In genomic region chr14:8330390-8330789, GRCm38 (mm10) we compare ENCODE assay signal across 34 mouse cellular contexts. TPM values are rescaled to one million over a fixed set of nuclear protein-coding genes. Genes with fewer than 3 reads are reported as not detected.
A peak's percentile ranks its signal among the peaks of the same experiment; 100 is the strongest.
DNase-seq lines count a peak whose midpoint lies in the region; ATAC-seq and TF ChIP-seq lines count a peak whose summit lies in the region.
"Had no signal": no experiment of that assay in that cellular context is flagged by ENCODE, and none has a peak within 500 bp of the region (broad histone marks: within the 10 kb centered on the region; RNA-seq: fewer than 3 reads in every experiment).

No protein-coding gene starts in this region.

- WGBS in forebrain, embryonic 13.5 days = 56% methylated on average over 6 of the region's 6 CpGs
- WGBS in forebrain, embryonic 16.5 days = 40% methylated on average over 6 of the region's 6 CpGs
- 18% methylated on average over 6 of the region's 6 CpGs for WGBS in kidney, adult 2 months
- 44% methylated on average over 6 of the region's 6 CpGs for WGBS in kidney, embryonic 14.5 days
- 47% methylated on average over 6 of the region's 6 CpGs for WGBS in kidney, embryonic 15.5 days
- WGBS in hindbrain, embryonic 14.5 days = 68% methylated on average over 6 of the region's 6 CpGs

- no peak overlapping the region for H3K4me3 ChIP-seq in forebrain, embryonic 13.5 days
- no peak overlapping the region for H3K4me3 ChIP-seq in forebrain, embryonic 16.5 days (replicated peaks; ENCODE audit: low read length)
- H3K4me3 ChIP-seq in kidney, adult 2 months (ENCODE audit: insufficient read depth, low read depth, low read length) = no peak overlapping the region
- no peak overlapping the region for H3K4me3 ChIP-seq in kidney, embryonic 14.5 days (ENCODE audit: low read length)
- no peak overlapping the region for H3K4me3 ChIP-seq in kidney, embryonic 15.5 days (replicated peaks)
- H3K4me3 ChIP-seq in hindbrain, embryonic 14.5 days (replicated peaks; ENCODE audit: low read length) = no peak overlapping the region
- H3K4me3 ChIP-seq: embryonic facial prominence, embryonic 15.5 days; forebrain, embryonic 12.5 days; gastrocnemius, adult 2 months; heart, adult 2 months; heart, embryonic 12.5 days; hindbrain, embryonic 10.5 days; limb, embryonic 10.5 days; limb, embryonic 15.5 days; liver, embryonic 13.5 days; midbrain, embryonic 12.5 days; myocyte; neural tube, embryonic 12.5 days had no signal

- DNase-seq in kidney, adult 2 months = peak; percentile 76
- DNase-seq in hindbrain, embryonic 14.5 days (ENCODE audit: low spot score) = no peak
- DNase-seq in right cerebral cortex, postnatal 10 days (ENCODE audit: low spot score in 2 of 2) = no peak
- DNase-seq: adrenal gland, adult 2 months; adrenal gland, postnatal 36 days; cerebellum, adult 9-10 months; gastrocnemius, adult 2 months; gastrocnemius, postnatal 36 days; heart, adult 2 months; liver, embryonic 13.5 days; lung, adult 18-20 months; lung, postnatal 4 days; right cerebral cortex, adult 18-20 months; thymus, adult 2 months; thymus, postnatal 36 days had no signal

- no peak for TF ChIP-seq POLR2A in kidney, adult 2 months (IDR thresholded peaks at IDR 0.05; ENCODE audit: low read depth, low read length)

- TF ChIP-seq CTCF in kidney, adult 2 months (conservative IDR thresholded peaks at IDR 0.05; ENCODE audit: insufficient read depth, insufficient read length, low read depth, low read length) = no peak

- H3K9me3 ChIP-seq in forebrain, embryonic 13.5 days (replicated peaks) = no peaks in the 10 kb centered on the region
- no peaks in the 10 kb centered on the region for H3K9me3 ChIP-seq in forebrain, embryonic 16.5 days (ENCODE audit: control insufficient read depth, low read length)
- H3K9me3 ChIP-seq in kidney, embryonic 14.5 days (ENCODE audit: control insufficient read depth, low read length) = no peaks in the 10 kb centered on the region
- no peaks in the 10 kb centered on the region for H3K9me3 ChIP-seq in kidney, embryonic 15.5 days (replicated peaks)
- H3K9me3 ChIP-seq in hindbrain, embryonic 14.5 days (ENCODE audit: control insufficient read depth, low read length) = no peaks in the 10 kb centered on the region
- H3K9me3 ChIP-seq: embryonic facial prominence, embryonic 15.5 days; forebrain, embryonic 12.5 days; heart, embryonic 12.5 days; hindbrain, embryonic 10.5 days; limb, embryonic 10.5 days; limb, embryonic 15.5 days; liver, embryonic 13.5 days; megakaryocyte, embryonic 14.5 days; midbrain, embryonic 12.5 days; neural tube, embryonic 12.5 days had no signal

- H3K4me1 ChIP-seq in forebrain, embryonic 13.5 days = peaks cover 41% of the 10 kb centered on the region
- peaks cover 16% of the 10 kb centered on the region for H3K4me1 ChIP-seq in forebrain, embryonic 16.5 days (replicated peaks; ENCODE audit: control insufficient read depth, insufficient read depth, low read length)
- H3K4me1 ChIP-seq in kidney, adult 2 months (ENCODE audit: control insufficient read depth, insufficient read depth, low read length) = peaks cover 55% of the 10 kb centered on the region
- peaks cover 31% of the 10 kb centered on the region for H3K4me1 ChIP-seq in kidney, embryonic 14.5 days (ENCODE audit: control insufficient read depth, insufficient read depth, low read length)
- peaks cover 60% of the 10 kb centered on the region for H3K4me1 ChIP-seq in kidney, embryonic 15.5 days
- peaks cover 5% of the 10 kb centered on the region for H3K4me1 ChIP-seq in hindbrain, embryonic 14.5 days (replicated peaks; ENCODE audit: control insufficient read depth, insufficient read depth, low read length)
- H3K4me1 ChIP-seq: heart, embryonic 12.5 days; liver, embryonic 13.5 days; megakaryocyte, embryonic 14.5 days had no signal

- no peak overlapping the region for H3K9ac ChIP-seq in forebrain, embryonic 13.5 days
- no peak overlapping the region for H3K9ac ChIP-seq in forebrain, embryonic 16.5 days (replicated peaks; ENCODE audit: low read depth, low read length)
- no peak overlapping the region for H3K9ac ChIP-seq in kidney, embryonic 14.5 days (ENCODE audit: low read depth, low read length)
- H3K9ac ChIP-seq in kidney, embryonic 15.5 days = no peak overlapping the region
- H3K9ac ChIP-seq in hindbrain, embryonic 14.5 days = no peak overlapping the region
- H3K9ac ChIP-seq: embryonic facial prominence, embryonic 15.5 days; forebrain, embryonic 12.5 days; heart, embryonic 12.5 days; limb, embryonic 15.5 days; liver, embryonic 13.5 days; midbrain, embryonic 12.5 days; neural tube, embryonic 12.5 days had no signal

- no peak overlapping the region for H3K4me2 ChIP-seq in forebrain, embryonic 13.5 days
- no peak overlapping the region for H3K4me2 ChIP-seq in forebrain, embryonic 16.5 days (ENCODE audit: low read length)
- no peak overlapping the region for H3K4me2 ChIP-seq in kidney, embryonic 14.5 days (replicated peaks; ENCODE audit: low read depth, low read length)
- H3K4me2 ChIP-seq in kidney, embryonic 15.5 days = no peak overlapping the region
- no peak overlapping the region for H3K4me2 ChIP-seq in hindbrain, embryonic 14.5 days (replicated peaks)
- H3K4me2 ChIP-seq: embryonic facial prominence, embryonic 15.5 days; forebrain, embryonic 12.5 days; heart, embryonic 12.5 days; limb, embryonic 15.5 days; liver, embryonic 13.5 days; midbrain, embryonic 12.5 days; neural tube, embryonic 12.5 days had no signal

- no peaks in the 10 kb centered on the region for H3K36me3 ChIP-seq in forebrain, embryonic 13.5 days (ENCODE audit: poor library complexity, severe bottlenecking)
- no peaks in the 10 kb centered on the region for H3K36me3 ChIP-seq in forebrain, embryonic 16.5 days (ENCODE audit: control insufficient read depth, insufficient read depth)
- no peaks in the 10 kb centered on the region for H3K36me3 ChIP-seq in kidney, adult 2 months (ENCODE audit: control insufficient read depth, insufficient read depth, low read length)
- H3K36me3 ChIP-seq in kidney, embryonic 14.5 days (ENCODE audit: control insufficient read depth, insufficient read depth, low read length) = no peaks in the 10 kb centered on the region
- H3K36me3 ChIP-seq in kidney, embryonic 15.5 days = no peaks in the 10 kb centered on the region
- no peaks in the 10 kb centered on the region for H3K36me3 ChIP-seq in hindbrain, embryonic 14.5 days (replicated peaks; ENCODE audit: control insufficient read depth, insufficient read depth)
- H3K36me3 ChIP-seq: embryonic facial prominence, embryonic 15.5 days; forebrain, embryonic 12.5 days; heart, embryonic 12.5 days; hindbrain, embryonic 10.5 days; limb, embryonic 10.5 days; limb, embryonic 15.5 days; liver, embryonic 13.5 days; midbrain, embryonic 12.5 days; neural tube, embryonic 12.5 days had no signal

- H3K27me3 ChIP-seq in forebrain, embryonic 13.5 days = no peaks in the 10 kb centered on the region
- no peaks in the 10 kb centered on the region for H3K27me3 ChIP-seq in forebrain, embryonic 16.5 days (replicated peaks; ENCODE audit: control insufficient read depth, insufficient read depth, low read length)
- no peaks in the 10 kb centered on the region for H3K27me3 ChIP-seq in kidney, adult 2 months (replicated peaks; ENCODE audit: control insufficient read depth, insufficient read depth, low read length)
- no peaks in the 10 kb centered on the region for H3K27me3 ChIP-seq in kidney, embryonic 14.5 days (ENCODE audit: control insufficient read depth, insufficient read depth, low read length)
- no peaks in the 10 kb centered on the region for H3K27me3 ChIP-seq in kidney, embryonic 15.5 days
- H3K27me3 ChIP-seq in hindbrain, embryonic 14.5 days (ENCODE audit: control insufficient read depth, insufficient read depth, low read length) = no peaks in the 10 kb centered on the region
- H3K27me3 ChIP-seq: embryonic facial prominence, embryonic 15.5 days; forebrain, embryonic 12.5 days; heart, embryonic 12.5 days; limb, embryonic 15.5 days; liver, embryonic 13.5 days; neural tube, embryonic 12.5 days had no signal

- no peak for ATAC-seq in forebrain, embryonic 13.5 days
- no peak for ATAC-seq in forebrain, embryonic 16.5 days
- no peak for ATAC-seq in kidney, embryonic 14.5 days (ENCODE audit: low FRiP score, low TSS enrichment)
- ATAC-seq in kidney, embryonic 15.5 days (replicated peaks; ENCODE audit: low FRiP score) = no peak
- no peak for ATAC-seq in hindbrain, embryonic 14.5 days (ENCODE audit: low FRiP score)
- ATAC-seq: CD4-positive, CD25-positive, alpha-beta regulatory T cell, adult 4 months; lung, postnatal 0 days had no signal

- H3K27ac ChIP-seq in forebrain, embryonic 13.5 days = 0 out of 2 replicates have a peak overlapping the region, but pooled peaks have one; percentile 60
- H3K27ac ChIP-seq in forebrain, embryonic 16.5 days (ENCODE audit: low read length) = no peak overlapping the region
- H3K27ac ChIP-seq in kidney, adult 2 months (ENCODE audit: insufficient read depth, low read depth, low read length) = peak overlapping the region; percentile 94
- no peak overlapping the region for H3K27ac ChIP-seq in kidney, embryonic 14.5 days (ENCODE audit: low read depth, low read length)
- H3K27ac ChIP-seq in kidney, embryonic 15.5 days = peak overlapping the region; percentile 92
- H3K27ac ChIP-seq in hindbrain, embryonic 14.5 days = no peak overlapping the region
- H3K27ac ChIP-seq: embryonic facial prominence, embryonic 15.5 days; gastrocnemius, adult 2 months; heart, adult 2 months; limb, embryonic 10.5 days; limb, embryonic 15.5 days; liver, embryonic 13.5 days; neural tube, embryonic 12.5 days had no signal

RNA-seq across cellular contexts. Expression of gene Fam107a, which starts 12.6 kb away (rescaled TPM):
- polyA plus RNA-seq in forebrain, embryonic 13.5 days (2015; fragmentation: Nextera tagmentation; extraction: Ambion mirVana) = 0.26 and 0.30 TPM in 2 replicates
- polyA plus RNA-seq in forebrain, embryonic 16.5 days (2015; fragmentation: Nextera tagmentation; extraction: Ambion mirVana) = 0.54 and 0.73 TPM in 2 replicates
- 119 and 151 TPM in 2 replicates for polyA plus RNA-seq in kidney, adult 2 months (2012; rRNA removed)
- 3.2 and 4.0 TPM in 2 replicates for polyA plus RNA-seq in kidney, embryonic 14.5 days (2014; fragmentation: Nextera tagmentation; extraction: Ambion mirVana)
- 5.7 and 6.0 TPM in 2 replicates for polyA plus RNA-seq in kidney, embryonic 15.5 days (2015; fragmentation: Nextera tagmentation; extraction: Ambion mirVana)
- polyA plus RNA-seq in hindbrain, embryonic 14.5 days (2014; fragmentation: Nextera tagmentation; extraction: Ambion mirVana) = 0.16 and 0.47 TPM in 2 replicates
- polyA plus RNA-seq: CD4-positive, CD25-positive, alpha-beta regulatory T cell, adult 4 months had no signal

RNA-seq across cellular contexts. Expression of gene Oit1, which starts 48.2 kb away (rescaled TPM):
- not detected in 2 replicates for polyA plus RNA-seq in forebrain, embryonic 13.5 days (2015; fragmentation: Nextera tagmentation; extraction: Ambion mirVana)
- not detected in 2 replicates for polyA plus RNA-seq in forebrain, embryonic 16.5 days (2015; fragmentation: Nextera tagmentation; extraction: Ambion mirVana)
- polyA plus RNA-seq in kidney, adult 2 months (2012; rRNA removed) = 1.3 and 1.5 TPM in 2 replicates
- polyA plus RNA-seq in kidney, embryonic 14.5 days (2014; fragmentation: Nextera tagmentation; extraction: Ambion mirVana) = 2.7 and 2.8 TPM in 2 replicates
- polyA plus RNA-seq in kidney, embryonic 15.5 days (2015; fragmentation: Nextera tagmentation; extraction: Ambion mirVana) = 1.3 and 5.1 TPM in 2 replicates
- 0.17 TPM in 1 of 2 replicates, not detected in the other for polyA plus RNA-seq in hindbrain, embryonic 14.5 days (2014; fragmentation: Nextera tagmentation; extraction: Ambion mirVana)
- polyA plus RNA-seq: adrenal gland, adult 2 months; CD4-positive, CD25-positive, alpha-beta regulatory T cell, adult 4 months; forebrain, embryonic 12.5 days; heart, embryonic 12.5 days; heart, postnatal 0 days; hindbrain, embryonic 10.5 days; hindbrain, embryonic 16.5 days; limb, embryonic 10.5 days; liver, embryonic 13.5 days; midbrain, embryonic 12.5 days; midbrain, postnatal 0 days; myocyte; neural tube, embryonic 12.5 days had no signal

Comparison
In these comparisons a context has a peak if more than half of its experiments do, and no peak if none do; other contexts are left out.
1. H3K27ac ChIP-seq: peak in forebrain, embryonic 13.5 days (single experiment), kidney, adult 2 months (single experiment) and kidney, embryonic 15.5 days (single experiment); none in forebrain, embryonic 16.5 days (single experiment), kidney, embryonic 14.5 days (single experiment) and hindbrain, embryonic 14.5 days (single experiment).
2. RNA of gene Fam107a, which starts 12.6 kb away (polyA plus RNA-seq): 119 to 151 TPM in kidney, adult 2 months; 5.7 to 6.0 TPM in kidney, embryonic 15.5 days, 3.2 to 4.0 TPM in kidney, embryonic 14.5 days, 0.54 to 0.73 TPM in forebrain, embryonic 16.5 days, 0.26 to 0.30 TPM in forebrain, embryonic 13.5 days and 0.16 to 0.47 TPM in hindbrain, embryonic 14.5 days; every median in the first group is over 10 times any median in the second.